Mouse (Mus musculus) cerebellum, postnatal 25 days (tissue): ENCODE results near the gene Ptger1.

Experiments
- DNase-seq, 2 experiments: peaks; one replicate each; pipeline ENCODE4 v3.0.0; 2021; ENCODE audit warnings: mixed read lengths in 2 of 2

Gene Ptger1

DNA sequence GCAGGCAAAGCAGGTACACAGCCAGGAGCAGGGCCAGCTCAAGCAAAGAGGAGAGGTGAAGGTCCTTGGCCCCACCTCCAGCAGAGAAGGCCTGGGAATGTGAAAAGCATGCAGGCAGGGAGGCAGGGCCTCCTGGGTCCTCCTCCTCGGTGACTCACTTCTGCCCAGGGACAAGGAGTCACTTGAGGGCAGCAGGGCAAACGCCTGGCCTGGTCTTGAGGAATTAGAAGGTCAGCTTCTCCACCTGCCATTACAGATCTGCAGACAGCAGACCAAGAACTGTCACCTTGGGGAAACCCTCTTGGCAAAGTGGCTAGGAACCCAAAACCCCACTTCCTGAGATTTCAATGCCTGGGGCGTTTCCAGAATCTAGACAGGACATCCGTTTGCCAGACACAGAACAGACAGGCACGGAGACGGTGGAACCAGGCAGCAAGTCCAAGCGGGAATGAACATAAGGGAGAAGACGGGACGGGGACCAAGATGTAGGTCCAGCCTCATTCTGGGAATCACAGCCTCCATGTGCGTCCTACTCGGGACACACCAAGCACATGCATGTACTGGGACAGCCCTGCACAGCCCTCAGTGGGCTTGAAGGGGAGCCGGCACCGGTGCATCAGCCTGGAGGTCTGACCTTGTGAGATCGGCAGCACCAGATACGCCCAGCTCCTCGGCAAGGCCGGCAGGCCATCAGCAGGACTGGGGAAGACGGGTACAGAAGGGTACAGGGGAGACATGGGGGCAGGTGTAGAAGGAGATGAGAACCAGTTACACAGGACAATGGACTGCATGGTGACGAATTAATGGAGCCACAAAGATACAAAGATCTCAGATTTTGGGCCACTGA is 31.1 kb downstream of the Ptger1 start:
- DNase-seq = peak; percentile 27 to 34

DNA sequence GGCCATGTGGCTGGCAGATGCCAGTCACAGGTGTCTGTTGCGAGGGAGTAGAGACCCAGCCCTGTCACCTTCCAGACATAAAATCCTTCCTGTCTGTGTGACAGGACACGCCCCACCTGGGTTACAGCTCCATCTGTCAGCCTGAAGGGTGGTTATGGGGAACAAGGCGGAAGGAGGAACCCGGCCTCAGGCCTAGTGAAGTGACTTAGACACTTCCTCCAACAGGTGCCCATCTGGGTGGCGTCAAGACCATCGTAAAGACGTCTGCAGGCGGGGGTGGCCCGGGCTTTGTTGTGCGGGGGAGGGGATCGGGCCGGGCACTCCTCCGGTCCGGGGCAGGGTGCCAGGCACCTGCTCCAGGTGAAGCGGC is 31.8 kb downstream of the Ptger1 start:
- DNase-seq = peak; percentile 71 to 73

DNA sequence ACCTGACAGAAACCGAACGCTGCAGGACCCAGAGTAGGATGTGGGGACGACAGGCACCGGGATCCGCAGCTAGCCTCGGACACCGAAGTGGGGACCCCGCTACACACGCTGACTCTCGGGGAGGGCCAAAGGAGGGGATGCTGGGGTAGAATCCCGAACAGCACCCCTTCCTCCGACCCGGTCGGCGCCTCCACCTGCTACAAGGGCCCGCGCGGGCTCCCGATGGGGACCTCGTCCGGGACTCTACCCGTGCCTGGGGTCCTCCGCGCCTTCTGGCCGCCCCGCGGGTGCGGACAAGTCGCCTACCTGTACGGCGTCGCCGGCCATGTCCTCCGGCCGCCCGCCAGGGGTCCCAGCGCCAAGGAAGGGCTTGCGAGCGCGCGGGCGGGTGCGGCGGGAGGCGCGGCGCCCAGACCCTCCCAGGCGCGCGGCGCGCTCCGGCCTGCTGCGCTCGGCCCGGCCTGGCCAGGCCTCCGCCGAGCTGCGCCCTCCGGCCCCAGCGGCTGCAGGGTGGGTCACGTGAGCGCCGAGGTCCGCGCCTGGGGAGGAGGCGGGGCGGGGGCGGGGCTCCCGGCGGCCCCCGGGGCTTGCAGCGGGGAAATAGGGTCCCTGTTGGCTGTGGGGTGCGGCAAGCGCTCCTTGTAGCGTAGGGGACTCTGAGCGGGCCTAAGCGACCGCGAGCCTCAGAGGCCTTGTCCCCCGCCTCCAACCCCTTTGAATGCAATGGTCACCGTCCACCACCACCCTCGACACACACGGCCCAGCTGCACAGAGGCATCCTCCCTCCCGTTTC is 32.4 kb downstream of the Ptger1 start, which contains the start of gene Pkn1:
TSS of gene Pkn1 (minus strand) at position 519 of the 793 bp plus-strand sequence.
- DNase-seq = peak; percentile 85 to 90

- DNase-seq = no peak
Observed at GRCm38 (mm10) chr8:83699566-83699965, 33.1 kb downstream of the Ptger1 start.

- DNase-seq = no peak
Observed at GRCm38 (mm10) chr8:83700423-83701085, 34.1 kb downstream of the Ptger1 start.

GRCm38 (mm10) chr8:83703426-83703825 is 36.9 kb downstream of the Ptger1 start:
- DNase-seq = no peak

DNA sequence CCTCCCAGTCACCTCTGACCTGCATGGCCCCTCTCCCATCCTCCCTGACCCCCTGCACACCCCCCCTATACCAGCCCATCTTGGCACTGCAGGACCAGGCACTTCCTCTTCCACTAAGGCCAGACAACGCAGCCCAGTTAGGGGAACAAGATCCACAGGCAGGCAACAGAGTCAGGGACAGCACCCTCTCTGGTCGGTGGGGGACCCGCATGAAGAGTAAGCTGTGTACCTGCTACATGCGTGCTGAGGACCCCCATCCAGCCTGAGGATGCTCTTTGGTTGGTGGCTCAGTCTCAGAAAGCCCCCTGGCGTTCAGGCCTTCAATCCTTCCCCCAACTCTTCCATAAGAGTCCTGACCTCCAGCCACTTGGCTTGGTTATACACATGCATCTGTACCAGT is 39.9 kb downstream of the Ptger1 start:
- no peak for DNase-seq

- no peak for DNase-seq
Observed at GRCm38 (mm10) chr8:83707554-83707953, 41.1 kb downstream of the Ptger1 start.

DNA sequence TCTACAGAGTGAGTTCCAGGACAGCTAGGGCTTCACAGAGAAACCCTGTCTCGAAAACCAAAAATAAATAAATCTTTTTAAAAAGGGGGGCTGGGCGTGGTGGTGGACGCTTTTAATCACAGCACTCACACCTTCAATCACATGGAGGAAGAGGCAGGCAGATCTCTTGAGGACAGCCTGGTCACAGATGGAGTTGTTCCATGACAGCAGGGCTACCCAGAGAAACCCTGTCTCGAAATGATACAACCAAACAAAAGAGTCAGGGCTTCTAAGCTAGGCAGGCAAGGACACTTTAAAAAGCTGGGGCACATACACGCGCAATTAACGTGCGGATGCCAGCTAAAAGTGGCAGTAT is 48.2 kb downstream of the Ptger1 start:
- no peak for DNase-seq

DNA sequence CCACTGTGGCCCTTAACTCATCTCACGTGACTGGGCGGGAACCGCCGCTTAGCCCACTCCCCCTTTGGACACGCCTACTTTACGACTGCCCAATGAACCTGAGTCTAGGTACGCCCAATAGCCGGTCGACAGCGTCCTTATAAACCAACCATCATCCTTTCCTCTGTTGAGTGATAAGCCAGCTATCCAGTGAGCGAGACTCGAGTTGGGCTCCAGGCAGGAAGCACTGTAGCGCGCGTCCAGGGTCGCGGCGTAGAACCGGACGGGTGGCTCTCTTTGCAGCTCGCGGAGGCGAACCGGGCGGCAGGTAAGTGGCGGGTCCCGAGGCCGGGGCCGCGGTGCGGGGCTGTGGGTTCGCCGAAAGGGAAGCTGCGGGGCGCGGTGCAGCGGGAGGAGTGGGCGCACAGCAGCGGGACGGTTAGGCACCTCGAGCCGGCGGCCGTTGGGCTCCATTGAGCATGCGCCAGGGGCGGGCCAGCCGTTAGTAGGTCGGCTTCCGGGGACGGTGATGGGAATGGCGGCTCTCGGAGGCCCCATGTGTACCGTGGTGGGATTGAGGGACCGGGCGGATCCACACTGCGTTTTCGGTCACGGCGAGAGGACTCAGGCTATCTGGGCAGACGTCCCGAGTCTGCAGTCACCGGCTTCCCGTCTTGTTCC is 48.7 kb downstream of the Ptger1 start, which contains the start of gene Ddx39:
TSS of gene Ddx39 (plus strand) at position 147 of the 660 bp plus-strand sequence.
- DNase-seq = peak; percentile 92 to 94

DNA sequence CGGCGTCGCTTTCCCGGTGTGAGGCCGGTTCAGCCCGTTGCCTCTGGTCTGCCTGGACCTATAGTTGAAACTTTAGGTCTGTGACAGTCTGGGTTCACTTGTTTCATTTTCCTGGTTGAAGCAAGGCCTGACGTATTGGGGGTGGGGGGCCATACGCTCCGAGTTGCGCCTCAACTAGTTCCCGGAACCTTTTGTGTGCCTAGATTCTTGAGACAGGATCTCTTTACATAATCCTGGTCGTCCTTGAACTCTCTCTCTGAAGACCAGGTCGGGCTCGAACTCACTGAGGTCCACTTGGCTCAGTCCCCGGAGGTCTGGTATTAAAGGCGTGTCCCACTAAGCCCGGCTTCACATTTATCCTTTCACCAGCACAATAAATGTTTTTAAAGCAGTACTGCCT is 49.3 kb downstream of the Ptger1 start:
- no peak for DNase-seq

DNA sequence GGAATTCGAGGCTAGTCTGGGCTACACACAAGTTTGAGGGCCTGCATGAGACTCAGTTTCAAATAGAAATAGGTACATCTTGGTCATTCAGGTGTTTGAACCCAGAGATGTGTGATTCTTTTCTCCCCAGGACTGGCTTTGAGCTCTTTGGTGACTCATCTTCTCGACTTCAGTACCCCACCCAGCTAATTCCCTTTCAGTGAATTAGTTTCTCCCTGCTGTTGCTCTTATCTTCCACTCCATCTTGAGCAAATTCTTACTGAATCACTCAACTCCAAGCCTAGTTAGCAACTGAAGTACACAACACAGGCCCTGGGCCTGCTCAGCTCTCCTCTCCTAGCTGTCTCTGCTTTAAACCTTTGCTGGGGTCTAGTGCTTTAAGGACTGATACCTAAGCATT is 50.1 kb downstream of the Ptger1 start:
- no peak for DNase-seq

DNA sequence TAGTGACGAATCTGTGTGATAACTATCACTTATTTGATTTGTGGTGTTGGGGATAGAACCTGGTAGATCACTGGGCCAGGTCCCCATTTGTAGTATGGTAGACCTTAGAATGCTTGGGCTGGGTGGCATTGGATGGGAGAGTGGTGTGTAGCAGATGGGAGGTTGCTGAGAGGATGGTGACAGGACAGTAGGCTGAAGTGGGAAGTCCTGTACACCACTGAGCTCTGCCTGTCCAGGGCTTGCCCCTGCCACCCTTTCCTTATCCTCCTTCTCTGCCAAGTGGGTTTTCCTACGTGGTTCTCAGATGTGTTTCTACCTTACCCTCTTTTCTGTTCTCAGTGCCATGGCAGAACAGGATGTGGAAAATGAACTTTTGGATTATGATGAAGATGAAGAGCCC is 52.6 kb downstream of the Ptger1 start:
- DNase-seq = no peak

GRCm38 (mm10) chr8:83719693-83720092 is 53.2 kb downstream of the Ptger1 start:
- no peak for DNase-seq

DNA sequence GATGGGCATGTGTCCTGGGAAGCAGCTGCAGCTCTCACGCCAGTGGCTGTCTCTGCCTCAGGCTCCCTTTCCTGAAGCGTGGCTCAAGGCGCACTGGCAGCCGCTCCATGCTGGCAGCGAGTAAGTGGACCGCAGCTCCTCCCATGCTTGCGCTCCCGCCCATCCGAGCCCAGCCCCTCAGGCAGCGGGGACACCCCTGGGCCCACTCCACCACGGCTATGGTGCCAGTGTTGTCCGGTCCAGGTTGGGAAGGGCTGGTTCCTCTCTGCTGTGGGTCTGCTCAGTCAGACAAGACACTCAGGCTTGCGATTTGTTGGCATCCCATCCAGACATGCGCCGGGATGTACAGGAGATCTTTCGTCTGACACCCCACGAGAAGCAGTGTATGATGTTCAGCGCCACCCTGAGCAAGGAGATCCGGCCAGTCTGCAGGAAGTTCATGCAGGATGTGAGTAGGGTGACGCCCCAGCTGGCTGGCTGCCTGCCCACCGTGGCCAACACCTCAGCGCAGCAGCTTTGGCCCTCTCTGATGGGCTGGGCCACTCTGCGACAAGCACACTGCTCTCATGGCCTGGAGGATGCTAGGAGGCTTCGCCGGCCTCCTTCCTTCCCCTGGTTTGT is 55.0 kb downstream of the Ptger1 start:
- DNase-seq = no peak
